Mouse (Mus musculus) hindbrain, embryonic 13.5 days (tissue): ENCODE measurements around the gene Phf11b. TPM values are rescaled to one million over a fixed set of nuclear protein-coding genes. Genes with fewer than 3 reads are reported as not detected.
"Not testable (repeated sequence)": the region's sequence is repeated elsewhere in the genome, so short reads cannot be mapped to it uniquely, and the experiment has no call there.

ENCODE experiments used
- ATAC-seq: fragments of 200-750 bp; cut with Nextera tagmentation; 2 replicates; pipeline ENCODE4 v1.8.0; 2017; ENCODE audit warnings: moderate TSS enrichment; ENCODE audit not compliant: low FRiP score
- H3K27ac ChIP-seq: fragments of 300-500 bp; sonication (generic); 2 replicates; pipeline ENCODE4 v1.5.1; 2015; ENCODE audit warnings: inconsistent platforms, mild to moderate bottlenecking, moderate library complexity
- H3K27me3 ChIP-seq: fragments of 300-500 bp; sonication (generic); 2 replicates; pipeline ENCODE4 v1.6.1; 2015; ENCODE audit warnings: mild to moderate bottlenecking, inconsistent platforms
- H3K36me3 ChIP-seq: fragments of 300-500 bp; sonication (generic); 2 replicates; pipeline ENCODE4 v1.6.1; 2015; ENCODE audit warnings: mild to moderate bottlenecking, inconsistent platforms
- H3K4me1 ChIP-seq: fragments of 300-500 bp; sonication (generic); replicated peaks from 2 replicates; pipeline ENCODE4 v1.6.1; 2015; ENCODE audit warnings: inconsistent platforms
- H3K4me2 ChIP-seq: fragments of 300-500 bp; sonication (generic); 2 replicates; pipeline ENCODE4 v1.6.1; 2015; ENCODE audit warnings: inconsistent platforms, mild to moderate bottlenecking, moderate library complexity
- H3K4me3 ChIP-seq: fragments of 300-500 bp; sonication (generic); 2 replicates; pipeline ENCODE4 v1.5.1; 2015; ENCODE audit warnings: mild to moderate bottlenecking, inconsistent platforms
- H3K9ac ChIP-seq: fragments of 300-500 bp; sonication (generic); 2 replicates; pipeline ENCODE4 v1.6.1; 2015; ENCODE audit warnings: mild to moderate bottlenecking, inconsistent platforms
- H3K9me3 ChIP-seq: fragments of 300-500 bp; sonication (generic); 2 replicates; pipeline ENCODE4 v1.6.1; 2016; ENCODE audit warnings: inconsistent platforms
- WGBS: fragments of 180-500 bp; shearing (Covaris S2); methylation state at CpG from one replicate; pipeline ENCODE4 v1.1.7; 2015; 5-methylcytosine and 5-hydroxymethylcytosine counted together
- polyA plus RNA-seq: library from polyadenylated mRNA; unstranded; fragments of >200 nt; fragmentation: Nextera tagmentation; extraction: Ambion mirVana; gene quantifications from 2 replicates; pipeline ENCODE4 v1.2.1, GENCODE M21; 2015

Phf11b gene
- polyA plus RNA-seq, 1 experiment from 2014 or later: 0.21 TPM

- H3K4me2 ChIP-seq, H3K27ac ChIP-seq, H3K27me3 ChIP-seq, H3K4me1 ChIP-seq, ATAC-seq, H3K36me3 ChIP-seq, H3K9ac ChIP-seq, H3K9me3 ChIP-seq, H3K4me3 ChIP-seq: not testable (repeated sequence)
- 94% methylated on average over 4 of the region's 4 CpGs for WGBS
Measured at GRCm38 (mm10) chr14:59274961-59275360, 66.2 kb downstream of the Phf11b start.

Other genes with a start within 250 kb of the Phf11b start
- not detected in 2 replicates for gene 1700129C05Rik, start 198.5 kb downstream of the Phf11b start, polyA plus RNA-seq
- gene Gm5142, start 162.6 kb downstream of the Phf11b start, polyA plus RNA-seq: not detected in 2 replicates
- 64.4 and 65.6 TPM in 2 replicates for gene Rcbtb1, start 140.1 kb downstream of the Phf11b start, polyA plus RNA-seq
- not detected in 2 replicates for gene Gm6904, start 81.1 kb downstream of the Phf11b start, polyA plus RNA-seq
- gene Phf11a, start 43.8 kb downstream of the Phf11b start, polyA plus RNA-seq: not detected in 2 replicates
- gene Phf11d, start 24.1 kb upstream of the Phf11b start, polyA plus RNA-seq: 0.35 and 0.39 TPM in 2 replicates
- gene Phf11c, start 54.0 kb upstream of the Phf11b start, polyA plus RNA-seq: 0.31 and 0.54 TPM in 2 replicates
- 8.2 and 8.3 TPM in 2 replicates for gene Setdb2, start 99.5 kb upstream of the Phf11b start, polyA plus RNA-seq
- gene Cab39l, start 99.6 kb upstream of the Phf11b start, polyA plus RNA-seq: 27.8 and 32.4 TPM in 2 replicates